In genomic region chr13:78181071-78181929, GRCm38 (mm10) we compare ENCODE assay signal across 8 mouse cellular contexts. TPM values are rescaled to one million over a fixed set of nuclear protein-coding genes. Genes with fewer than 3 reads are reported as not detected.
DNase-seq lines count a peak whose midpoint lies in the region; ATAC-seq lines count a peak whose summit lies in the region.

No protein-coding gene starts in this region.

- H3K4me2 ChIP-seq in kidney, embryonic 14.5 days (replicated peaks; ENCODE audit: low read depth, low read length) = peak overlapping the region; percentile 56
- peak overlapping the region; percentile 63 for H3K4me2 ChIP-seq in forebrain, embryonic 11.5 days (ENCODE audit: low read depth, low read length, severe bottlenecking)
- H3K4me2 ChIP-seq in liver, embryonic 13.5 days = peak overlapping the region; percentile 30

- H3K4me3 ChIP-seq in kidney, embryonic 14.5 days (ENCODE audit: low read length) = peak overlapping the region; percentile 34
- peak overlapping the region; percentile 32 for H3K4me3 ChIP-seq in forebrain, embryonic 11.5 days (ENCODE audit: low read depth, low read length)
- 0 out of 2 replicates have a peak overlapping the region, but pooled peaks have one; percentile 4 for H3K4me3 ChIP-seq in liver, embryonic 13.5 days (replicated peaks)

- H3K36me3 ChIP-seq in kidney, embryonic 14.5 days (ENCODE audit: control insufficient read depth, insufficient read depth, low read length) = no peaks in the 10 kb centered on the region
- H3K36me3 ChIP-seq in forebrain, embryonic 11.5 days (ENCODE audit: control insufficient read depth, insufficient read depth, low read length) = no peaks in the 10 kb centered on the region
- H3K36me3 ChIP-seq in liver, embryonic 13.5 days = no peaks in the 10 kb centered on the region

- no peak for DNase-seq in kidney, adult 8-10 months
- peak; percentile 59 to 61 for DNase-seq in cerebellum, adult 18-20 months
- peak; percentile 72 for DNase-seq in forebrain, embryonic 11.5 days (ENCODE audit: low spot score)
- DNase-seq in liver, embryonic 13.5 days = no peak
- no peak for DNase-seq in frontal cortex, postnatal 36 days (ENCODE audit: low spot score in 2 of 2)
- DNase-seq in ovary, postnatal 14 days (ENCODE audit: low spot score) = no peak
- DNase-seq in spleen, postnatal 36 days (ENCODE audit: low spot score in 2 of 2) = no peak

- ATAC-seq in kidney, embryonic 14.5 days (ENCODE audit: low FRiP score, low TSS enrichment) = no peak
- peak; percentile 11 for ATAC-seq in forebrain, embryonic 11.5 days (replicated peaks; ENCODE audit: low FRiP score)
- no peak for ATAC-seq in liver, embryonic 13.5 days (ENCODE audit: low read depth)

- peaks cover 15% of the 10 kb centered on the region; the same call in 1 of the 2 replicates for H3K4me1 ChIP-seq in kidney, embryonic 14.5 days (ENCODE audit: control insufficient read depth, insufficient read depth, low read length)
- peaks cover 7% of the 10 kb centered on the region; the same call in 1 of the 2 replicates for H3K4me1 ChIP-seq in forebrain, embryonic 11.5 days (replicated peaks; ENCODE audit: control insufficient read depth, insufficient read depth, low read length)
- no peaks in the 10 kb centered on the region; the same call in 1 of the 2 replicates for H3K4me1 ChIP-seq in liver, embryonic 13.5 days (replicated peaks)

- no peaks in the 10 kb centered on the region for H3K9me3 ChIP-seq in kidney, embryonic 14.5 days (ENCODE audit: control insufficient read depth, low read length)
- H3K9me3 ChIP-seq in forebrain, embryonic 11.5 days (ENCODE audit: control insufficient read depth, low read length) = no peaks in the 10 kb centered on the region
- H3K9me3 ChIP-seq in liver, embryonic 13.5 days (replicated peaks) = no peaks in the 10 kb centered on the region

- peaks cover 56% of the 10 kb centered on the region for H3K27me3 ChIP-seq in kidney, embryonic 14.5 days (ENCODE audit: control insufficient read depth, insufficient read depth, low read length)
- peaks cover 31% of the 10 kb centered on the region for H3K27me3 ChIP-seq in forebrain, embryonic 11.5 days (ENCODE audit: control insufficient read depth, insufficient read depth, low read length)
- H3K27me3 ChIP-seq in liver, embryonic 13.5 days = peaks cover 97% of the 10 kb centered on the region

- H3K27ac ChIP-seq in kidney, embryonic 14.5 days (ENCODE audit: low read depth, low read length) = no peak overlapping the region
- H3K27ac ChIP-seq in forebrain, embryonic 11.5 days (ENCODE audit: low read depth, low read length) = peak overlapping the region; percentile 93
- H3K27ac ChIP-seq in liver, embryonic 13.5 days = no peak overlapping the region

- H3K9ac ChIP-seq in kidney, embryonic 14.5 days (ENCODE audit: low read depth, low read length) = no peak overlapping the region
- peak overlapping the region; percentile 75 for H3K9ac ChIP-seq in forebrain, embryonic 11.5 days (ENCODE audit: low read length)
- H3K9ac ChIP-seq in liver, embryonic 13.5 days = no peak overlapping the region

- WGBS in kidney, embryonic 14.5 days = under 1% methylated on average over 44 of the region's 44 CpGs
- under 1% methylated on average over 44 of the region's 44 CpGs for WGBS in forebrain, embryonic 11.5 days
- 2% methylated on average over 44 of the region's 44 CpGs for WGBS in liver, embryonic 13.5 days (ENCODE audit: insufficient replicate concordance)

RNA-seq across cellular contexts. Expression of gene Nr2f1, which starts 18.3 kb away (rescaled TPM):
- 26.8 and 36.9 TPM in 2 replicates for polyA plus RNA-seq in kidney, embryonic 14.5 days (2014; fragmentation: Nextera tagmentation; extraction: Ambion mirVana)
- polyA plus RNA-seq in forebrain, embryonic 11.5 days (2014; fragmentation: Nextera tagmentation; extraction: Ambion mirVana) = 110 and 122 TPM in 2 replicates
- polyA plus RNA-seq in liver, embryonic 13.5 days (2015; fragmentation: Nextera tagmentation; extraction: Ambion mirVana) = 0.48 and 0.68 TPM in 2 replicates

Comparison
In these comparisons a context has a peak if more than half of its experiments do, and no peak if none do; other contexts are left out.
1. DNase-seq: peak in cerebellum, adult 18-20 months (2 of 2) and forebrain, embryonic 11.5 days (single experiment); none in kidney, adult 8-10 months (0 of 2), liver, embryonic 13.5 days (single experiment), frontal cortex, postnatal 36 days (0 of 2), ovary, postnatal 14 days (single experiment) and spleen, postnatal 36 days (0 of 2).
2. RNA of gene Nr2f1, which starts 18.3 kb away (polyA plus RNA-seq): 110 to 122 TPM in forebrain, embryonic 11.5 days and 26.8 to 36.9 TPM in kidney, embryonic 14.5 days; 0.48 to 0.68 TPM in liver, embryonic 13.5 days; every median in the first group is over 10 times any median in the second.
3. Peak in every context shown above with its lines, with median percentiles within 50 percentile points of each other: H3K4me2 ChIP-seq and H3K4me3 ChIP-seq.